Mouse (Mus musculus) neutrophil, adult 5-6 weeks (primary cell): ENCODE results near the gene Taok1. TPM values are rescaled to one million over a fixed set of nuclear protein-coding genes. Genes with fewer than 3 reads are reported as not detected.
A peak's percentile ranks its signal among the peaks of the same experiment; 100 is the strongest.
"Not testable (repeated sequence)": the region's sequence is repeated elsewhere in the genome, so short reads cannot be mapped to it uniquely, and the experiment has no call there.

Experiments used
- ATAC-seq: fragments of 151-379, 151-347 bp; 2 replicates; pipeline ENCODE4 v1.8.0; 2017; ENCODE audit warnings: mild to moderate bottlenecking, moderate TSS enrichment; ENCODE audit not compliant: insufficient number of reproducible peaks, poor library complexity, low FRiP score, severe bottlenecking; ENCODE audit errors: extremely low read depth
- total RNA-seq: library from RNA; stranded (forward); fragments of 200-1000 nt; gene quantifications from 2 replicates; pipeline ENCODE4 v1.2.3, GENCODE M21; 2017

Gene Taok1
- 84.1 and 92.2 TPM in 2 replicates for total RNA-seq

DNA sequence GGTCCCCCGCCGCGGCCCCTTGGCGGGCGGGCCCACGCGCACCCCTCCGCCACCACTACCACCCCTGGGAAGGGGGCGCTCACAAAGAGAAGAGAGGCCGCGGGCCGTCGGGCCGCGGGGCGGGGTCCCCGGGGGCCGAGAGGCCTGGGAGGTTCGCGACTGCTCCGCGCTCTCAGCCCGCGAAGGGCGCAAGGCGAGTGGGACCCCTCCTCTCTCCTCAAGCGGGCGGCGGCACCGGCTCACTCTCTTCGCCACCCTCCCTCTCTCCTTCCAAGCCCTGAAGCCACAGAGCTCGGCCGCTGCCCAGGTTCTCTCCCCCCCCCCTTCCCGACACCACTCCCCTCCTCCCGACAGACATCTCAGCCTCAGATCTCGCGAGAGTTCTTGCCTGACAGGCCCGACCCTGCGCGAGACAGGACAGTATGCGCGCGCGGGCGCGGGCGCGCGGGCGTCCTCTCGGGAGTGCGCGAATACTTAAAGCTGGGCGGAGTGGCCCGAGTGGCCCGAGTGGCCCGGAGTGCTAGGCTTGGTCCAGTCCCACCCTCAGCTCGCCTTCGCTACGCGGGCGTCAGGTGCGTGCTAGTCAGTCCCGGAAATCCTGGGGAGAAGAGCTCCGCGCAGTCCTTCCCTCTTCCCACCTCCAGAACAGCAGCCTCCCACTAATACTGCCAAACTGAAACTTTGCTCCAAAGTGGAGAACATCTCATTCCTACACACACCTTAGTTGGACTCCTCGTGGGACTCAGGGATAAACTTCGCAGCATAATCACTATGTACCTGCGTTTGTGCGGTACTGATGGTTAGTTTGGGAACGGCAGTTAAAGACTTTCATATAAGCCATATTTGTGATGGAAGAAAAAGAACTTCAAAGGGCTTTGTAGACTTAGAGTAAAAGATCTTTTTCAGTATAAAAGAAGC lies at the start of gene Taok1:
TSS of gene Taok1 (minus strand) at position 278 of the 918 bp plus-strand sequence.
- ATAC-seq = peak; percentile 96

DNA sequence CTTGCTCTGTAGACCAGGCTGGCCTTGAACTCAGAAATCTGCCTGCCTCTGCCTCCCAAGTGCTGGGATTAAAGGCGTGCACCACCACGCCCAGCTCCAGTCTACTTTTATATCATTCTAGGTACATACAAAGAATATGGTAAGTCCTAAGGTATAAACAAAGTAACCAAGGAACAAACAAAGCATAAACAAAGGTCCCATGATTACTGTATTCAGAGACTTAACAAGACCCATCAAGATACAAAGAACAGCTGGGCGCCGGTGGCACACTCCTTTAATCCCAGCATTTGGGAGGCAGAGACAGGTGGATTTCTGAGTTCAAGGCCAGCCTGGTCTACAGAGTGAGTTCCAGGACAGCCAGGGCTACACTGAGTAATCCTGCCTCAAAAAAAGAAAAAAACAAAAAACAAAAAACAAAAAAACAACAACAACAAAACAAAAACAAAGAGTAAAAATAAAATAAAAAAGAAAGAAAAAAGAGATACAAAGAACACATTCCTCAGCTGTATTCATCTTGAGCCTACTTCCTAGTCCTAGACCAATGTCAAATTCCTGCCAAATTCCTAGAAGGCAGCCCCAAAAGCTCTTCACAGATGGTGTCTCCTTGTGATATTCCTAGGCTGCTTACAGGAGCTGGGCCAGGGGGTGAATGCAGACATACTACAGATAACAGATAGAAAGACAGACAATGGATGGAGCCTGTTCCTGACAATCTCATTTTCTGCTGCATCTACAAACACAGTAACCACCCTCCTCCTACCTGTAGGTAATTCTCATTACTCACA lies 46.0 kb upstream of the Taok1 start:
- ATAC-seq = not testable (repeated sequence)

DNA sequence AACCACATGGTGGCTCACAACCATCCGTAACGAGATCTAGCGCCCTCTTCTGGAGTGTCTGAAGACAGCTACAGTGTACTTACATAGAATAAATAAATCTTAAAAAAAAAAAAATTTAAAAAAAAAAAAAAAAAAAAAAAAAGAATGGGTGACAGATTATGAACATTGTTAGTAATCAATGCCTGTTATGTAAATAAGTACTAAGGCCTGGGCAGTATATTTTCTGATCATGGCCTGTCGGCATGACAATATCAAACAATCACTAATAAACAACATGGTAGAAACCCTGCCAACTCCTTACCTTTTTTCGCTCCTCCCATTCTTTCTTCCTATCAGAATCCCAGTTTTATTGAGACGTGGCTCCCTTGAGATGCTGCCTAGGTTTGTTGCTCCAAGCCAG lies 44.9 kb upstream of the Taok1 start:
- no peak for ATAC-seq

DNA sequence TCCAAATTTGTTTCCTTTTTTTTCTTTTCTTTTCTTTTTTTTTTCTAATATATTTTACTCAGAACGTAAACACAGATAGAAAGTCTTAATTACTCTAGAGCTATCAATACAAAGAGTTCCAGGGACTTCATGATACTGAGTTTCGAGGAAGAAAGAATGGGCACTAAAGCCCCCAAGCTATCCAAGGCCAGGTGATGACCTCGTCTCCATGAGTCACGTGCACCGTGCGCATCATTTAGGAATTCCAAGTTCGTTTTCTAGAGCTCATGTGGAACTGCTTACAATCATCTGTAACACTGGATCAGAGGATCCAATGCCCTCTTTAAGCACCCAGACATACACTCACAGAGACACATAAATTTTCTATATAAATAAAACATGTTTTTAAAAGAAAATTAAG lies 41.3 kb upstream of the Taok1 start:
- no peak for ATAC-seq

DNA sequence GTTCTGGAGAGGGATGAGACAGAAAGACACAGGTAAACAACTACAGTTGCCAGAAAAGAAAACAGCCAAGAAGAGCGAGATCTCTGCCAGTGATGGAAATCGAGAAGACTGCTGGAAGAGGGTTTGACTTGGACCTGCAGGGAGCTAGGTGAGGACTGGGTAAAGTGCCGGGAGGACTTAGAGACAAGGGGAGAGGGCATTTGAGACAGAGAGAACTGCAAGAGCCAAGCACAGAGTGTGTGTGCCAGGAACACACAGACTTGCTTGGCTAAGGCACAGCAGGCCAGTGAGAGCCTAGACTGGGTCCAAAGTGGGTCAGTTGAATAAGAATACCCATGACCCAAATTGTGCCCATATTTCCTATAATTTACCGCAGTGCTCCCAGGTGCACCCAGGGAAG lies 37.9 kb upstream of the Taok1 start:
- ATAC-seq = no peak

DNA sequence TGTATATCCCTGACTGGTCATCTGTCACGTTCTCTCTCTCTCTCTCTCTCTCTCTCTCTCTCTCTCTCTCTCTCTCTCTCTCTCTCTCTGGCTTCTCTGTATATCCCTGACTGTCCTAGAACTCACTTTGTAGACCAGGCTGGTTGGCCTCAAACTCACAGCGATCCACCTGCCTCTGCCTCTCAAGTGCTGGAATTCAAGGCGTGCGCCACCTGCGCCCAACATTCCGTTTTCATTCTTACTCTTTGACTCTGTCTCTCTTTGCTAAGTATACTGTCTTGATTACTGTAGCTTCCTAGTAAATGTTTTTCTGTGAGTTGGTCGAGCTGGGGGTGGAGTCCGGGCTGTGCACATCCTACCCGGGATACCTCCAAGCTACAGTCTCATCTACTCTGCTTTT lies 33.8 kb upstream of the Taok1 start:
- no peak for ATAC-seq

DNA sequence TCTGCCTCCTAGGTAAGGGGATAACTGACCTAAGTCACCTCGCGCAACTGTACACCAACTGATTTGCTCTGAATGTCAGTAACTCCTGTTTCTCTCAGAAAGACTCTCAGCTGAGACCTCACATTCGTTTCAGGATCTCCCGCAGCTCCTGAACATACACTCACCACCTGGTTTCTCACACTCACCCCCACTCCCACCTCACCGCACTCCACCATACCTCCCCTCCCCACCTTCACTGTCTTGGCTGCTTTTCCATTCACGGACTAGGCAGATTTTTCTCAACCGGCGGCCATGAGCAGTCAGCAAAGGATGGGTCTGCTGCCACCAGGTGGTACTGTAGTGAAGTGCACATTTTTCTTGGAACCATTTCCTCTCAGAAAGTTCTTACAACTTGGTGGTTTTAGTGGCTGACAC lies 22.6 kb upstream of the Taok1 start:
- ATAC-seq = peak; percentile 87

DNA sequence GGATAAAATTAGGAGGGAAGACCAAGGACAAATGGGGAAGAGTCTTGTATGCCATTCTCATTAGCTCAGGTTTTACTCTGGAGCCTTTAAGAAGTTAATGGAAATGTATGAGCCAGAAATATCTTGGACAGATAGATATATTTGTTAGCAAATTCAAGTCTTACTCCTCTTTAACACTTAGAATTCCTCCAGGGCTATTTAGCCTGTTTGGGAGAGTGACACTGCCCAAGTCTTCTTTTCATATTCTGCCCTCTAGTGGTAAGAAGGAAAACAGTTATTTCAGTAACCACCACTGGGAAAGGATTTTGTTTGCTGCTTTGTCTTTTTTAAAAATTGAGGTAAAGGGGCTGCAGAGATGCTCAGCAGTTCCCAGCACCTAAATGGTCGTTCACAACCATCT lies 21.9 kb upstream of the Taok1 start:
- no peak; the same call in 1 of the 2 replicates for ATAC-seq

DNA sequence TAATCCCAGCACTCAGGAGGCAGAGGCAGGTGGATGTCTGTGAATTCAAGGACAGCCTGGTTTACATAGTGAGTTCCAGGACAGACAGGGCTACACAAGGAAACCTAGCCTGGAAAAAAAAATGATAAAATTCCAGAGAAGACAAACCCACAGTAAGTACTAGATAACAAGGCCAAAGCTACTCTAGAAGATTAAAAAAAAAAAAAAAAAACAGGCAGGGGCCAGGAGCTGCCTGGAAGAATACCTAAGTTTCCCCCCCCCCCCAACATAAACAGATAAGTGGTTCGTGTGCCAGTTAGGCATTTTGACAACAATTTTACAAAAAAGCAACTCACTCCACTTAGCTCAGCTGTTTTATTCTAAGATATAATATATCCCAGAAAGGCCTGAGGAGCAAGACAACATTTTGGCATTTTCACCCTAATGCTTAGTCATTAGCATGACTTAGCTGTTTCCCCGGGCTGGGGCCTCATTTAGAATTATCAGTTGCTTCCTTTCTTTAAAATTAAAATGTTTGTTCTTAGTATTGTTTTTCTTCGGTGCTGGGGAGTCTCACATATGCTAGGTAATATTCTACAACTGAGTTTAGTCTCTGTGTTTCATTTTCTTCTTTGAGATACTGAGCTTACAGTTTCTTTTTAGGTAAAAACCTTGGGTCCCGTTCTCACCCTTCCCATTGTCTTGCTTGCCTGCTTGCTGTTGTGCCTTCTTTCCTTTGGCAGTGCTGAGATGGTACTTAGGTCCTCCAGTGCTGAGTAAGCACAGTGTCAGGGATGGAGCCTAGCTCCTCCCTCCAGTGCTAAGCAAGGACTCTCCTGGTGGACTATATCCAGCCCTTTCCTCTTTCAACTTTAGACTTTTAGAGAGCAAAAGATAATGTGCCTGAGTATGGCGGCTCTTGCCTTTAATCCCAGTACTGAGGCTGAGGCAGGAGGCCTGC lies 19.3 kb upstream of the Taok1 start:
- ATAC-seq = no peak

DNA sequence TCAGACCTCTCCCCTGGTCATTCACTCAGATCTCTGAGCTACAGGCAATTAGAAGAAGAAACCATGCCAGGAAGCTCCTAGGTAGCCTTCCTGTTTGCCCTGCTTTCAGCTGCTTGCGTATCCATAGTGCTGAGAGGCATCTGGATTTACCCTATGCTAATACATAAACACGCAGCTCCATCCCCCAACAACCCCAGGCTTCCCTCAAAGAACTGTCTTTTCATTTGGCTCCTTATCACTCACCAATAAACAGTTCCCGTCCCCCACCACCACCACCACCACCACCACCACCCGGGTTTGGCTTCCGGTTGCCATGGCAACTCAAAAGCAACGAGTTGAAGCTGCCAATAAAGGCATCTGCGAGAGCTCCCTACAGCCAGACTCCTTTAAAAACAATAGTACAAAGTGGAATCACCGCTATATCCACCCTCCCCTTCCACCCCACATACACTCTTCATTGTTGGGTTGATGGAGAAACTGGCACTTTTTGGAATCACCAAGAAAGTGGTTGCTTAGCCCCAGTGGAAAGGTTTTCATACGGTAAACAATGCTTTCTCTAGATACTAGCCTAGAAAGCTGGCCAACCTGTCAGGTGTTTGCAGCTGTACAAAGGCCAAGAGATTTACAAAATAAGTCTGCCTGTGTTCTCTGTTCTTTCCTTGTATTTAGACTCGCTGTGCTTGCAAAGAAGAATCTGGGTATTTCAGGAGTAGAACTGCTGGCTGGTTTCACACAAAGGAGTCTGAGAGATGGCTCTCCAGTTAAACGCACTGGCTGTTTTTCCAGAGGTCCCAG lies 17.6 kb upstream of the Taok1 start:
- ATAC-seq = no peak

DNA sequence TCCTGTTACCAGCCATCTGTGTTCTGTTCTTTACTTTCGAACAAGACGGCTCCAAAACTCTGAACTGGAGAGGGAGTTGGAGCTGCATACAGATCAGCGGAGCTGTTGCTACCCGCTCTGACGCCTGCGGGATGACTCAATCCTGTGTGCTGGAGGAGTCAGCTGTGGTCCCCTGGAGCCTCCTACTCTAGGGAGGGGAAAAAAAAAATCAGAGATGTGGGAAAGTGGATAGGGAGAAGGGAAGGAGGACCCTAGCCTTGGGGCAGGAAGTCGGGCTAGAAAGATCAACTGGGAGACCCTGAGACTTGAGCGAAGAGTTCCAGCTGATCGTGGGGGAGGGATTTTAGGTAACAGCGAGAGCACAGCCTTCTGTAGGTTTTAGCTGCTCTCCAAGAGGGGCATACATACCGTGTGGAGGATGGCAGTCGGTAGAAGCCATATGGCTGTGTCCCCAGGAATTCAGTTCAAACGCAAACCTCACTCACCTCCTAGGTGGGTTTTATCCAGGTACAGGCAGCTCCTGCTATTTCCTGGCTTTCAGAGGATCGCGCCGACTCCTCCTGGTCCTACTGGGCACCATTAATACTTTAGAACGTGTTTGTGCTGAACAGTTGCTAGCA lies 16.9 kb upstream of the Taok1 start:
- ATAC-seq = 0 out of 2 replicates have a peak, but pooled peaks have one; percentile 5

DNA sequence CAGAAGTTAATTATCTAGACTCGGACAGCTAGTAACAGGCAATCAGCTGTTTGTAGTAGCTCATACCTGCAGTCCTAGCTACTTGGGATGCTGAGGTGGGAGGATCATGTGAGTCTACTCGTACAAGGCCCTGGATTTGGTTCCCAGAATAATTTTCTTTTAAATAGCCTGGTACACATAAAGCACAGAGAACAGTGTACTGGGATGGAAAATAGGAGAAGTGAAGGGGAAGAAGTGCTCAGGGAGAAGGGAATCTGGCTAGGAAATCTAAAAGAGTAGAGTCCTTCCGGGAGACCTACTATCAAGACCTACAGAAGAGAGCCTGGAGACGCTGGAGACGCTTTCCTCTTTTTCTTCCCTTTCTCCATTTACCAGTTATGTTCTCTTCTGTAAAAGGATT lies 16.4 kb upstream of the Taok1 start:
- ATAC-seq = no peak

DNA sequence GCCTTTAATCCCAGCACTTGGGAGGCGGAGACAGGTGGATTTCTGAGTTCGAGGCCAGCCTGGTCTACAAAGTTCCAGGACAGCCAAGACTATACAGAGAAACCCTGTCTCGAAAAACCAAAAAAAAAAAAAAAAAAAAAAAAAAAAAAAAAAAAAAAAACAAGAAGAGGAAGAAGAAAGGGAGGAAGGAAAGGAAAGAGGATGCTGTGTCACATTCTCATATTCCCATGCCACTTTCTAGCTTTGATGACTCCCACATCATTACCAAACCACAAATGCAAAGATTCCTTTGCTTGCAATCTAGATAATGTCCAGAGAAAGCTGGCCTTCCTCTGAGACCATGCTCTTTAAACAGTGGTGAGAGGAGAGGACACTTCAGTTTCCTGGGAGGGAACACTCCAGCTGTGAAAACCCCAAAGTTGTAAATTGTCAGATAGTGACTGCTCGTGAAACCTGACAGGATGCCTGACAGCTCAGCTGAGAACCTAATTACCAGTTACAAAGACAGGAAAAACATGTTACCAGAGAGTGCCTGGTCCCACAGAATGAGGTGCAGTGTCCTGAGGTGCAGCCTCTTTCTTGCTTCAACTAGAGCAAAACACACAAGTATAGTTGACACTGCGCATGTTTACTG lies 14.4 kb upstream of the Taok1 start:
- ATAC-seq = no peak

DNA sequence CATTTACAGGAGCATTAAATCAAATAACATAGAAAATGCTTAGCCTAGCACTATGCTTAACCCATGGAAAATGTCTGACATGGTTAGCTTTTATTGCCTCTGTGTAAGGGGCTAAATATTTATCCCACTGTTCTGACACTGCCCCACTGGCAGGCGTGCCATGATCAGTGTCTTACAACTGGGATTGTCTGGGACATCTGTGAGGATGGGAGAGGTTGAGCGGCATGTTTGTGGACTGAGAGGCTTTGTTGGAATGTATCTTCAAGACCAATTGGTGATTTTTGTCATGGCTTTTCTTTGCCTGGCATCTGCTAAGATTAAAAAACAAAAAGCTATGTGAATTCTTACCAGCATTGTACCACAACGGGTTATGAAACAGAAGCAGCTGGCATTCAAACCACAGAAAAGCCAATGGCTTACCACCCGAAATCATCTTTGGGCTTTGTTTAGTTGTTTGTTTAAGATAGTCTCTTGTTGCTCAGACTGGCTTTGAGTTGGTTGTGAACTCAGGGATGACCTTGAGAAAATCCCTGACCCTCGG lies 7.5 kb upstream of the Taok1 start:
- ATAC-seq = no peak

DNA sequence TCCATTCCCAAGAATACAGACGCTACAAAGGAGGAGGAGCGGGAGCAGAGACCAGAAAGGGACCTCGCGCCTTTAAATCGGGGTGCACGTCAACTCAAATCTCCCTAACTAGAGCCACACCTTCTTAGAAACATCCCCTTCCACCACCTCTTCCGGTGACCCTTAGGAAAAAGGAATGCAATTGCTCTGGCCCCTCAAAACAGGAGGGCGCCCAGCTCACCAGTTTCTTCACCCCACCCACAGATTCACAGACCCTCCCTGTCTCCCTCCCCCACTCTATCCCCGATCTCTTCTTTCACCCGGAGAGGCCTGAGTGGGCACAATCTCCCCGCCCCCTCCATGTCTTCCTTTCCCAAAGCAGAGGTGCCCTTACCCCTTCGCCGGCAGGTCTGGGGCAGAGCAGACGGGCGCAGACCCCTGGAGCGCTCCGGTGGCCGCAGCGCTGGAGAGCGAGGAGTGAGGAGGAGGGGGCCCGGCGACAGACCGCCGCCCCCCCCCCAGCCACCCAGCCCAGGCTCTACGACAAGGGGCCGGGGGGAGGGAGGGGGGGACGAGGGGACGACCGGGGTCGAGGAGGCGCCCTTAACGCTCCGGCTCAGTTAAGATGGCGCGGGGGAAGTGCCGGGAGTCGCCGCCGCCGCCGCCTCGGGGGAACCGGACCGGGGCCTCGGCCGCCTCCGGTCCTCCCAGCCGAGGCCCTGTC lies 629 bp downstream of the Taok1 start:
- 0 out of 2 replicates have a peak, but pooled peaks have one; percentile 11 for ATAC-seq

DNA sequence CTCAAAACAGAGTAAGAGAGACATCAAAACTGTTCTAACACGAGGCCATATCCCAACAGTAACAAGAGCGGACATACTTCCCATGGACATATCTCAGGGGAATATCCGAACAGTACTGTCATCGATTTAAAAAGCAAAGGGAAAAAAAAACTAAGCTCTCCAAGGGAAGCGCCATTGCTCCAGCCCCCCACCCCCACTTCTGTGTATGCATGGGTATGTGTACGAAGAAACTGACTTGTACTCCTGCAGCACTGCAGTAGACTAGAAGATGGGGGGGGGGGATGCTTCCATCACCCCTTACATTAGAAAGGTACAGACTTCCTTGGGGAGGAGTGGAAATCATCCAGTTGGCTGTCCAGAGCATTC lies 1.2 kb downstream of the Taok1 start:
- no peak for ATAC-seq

DNA sequence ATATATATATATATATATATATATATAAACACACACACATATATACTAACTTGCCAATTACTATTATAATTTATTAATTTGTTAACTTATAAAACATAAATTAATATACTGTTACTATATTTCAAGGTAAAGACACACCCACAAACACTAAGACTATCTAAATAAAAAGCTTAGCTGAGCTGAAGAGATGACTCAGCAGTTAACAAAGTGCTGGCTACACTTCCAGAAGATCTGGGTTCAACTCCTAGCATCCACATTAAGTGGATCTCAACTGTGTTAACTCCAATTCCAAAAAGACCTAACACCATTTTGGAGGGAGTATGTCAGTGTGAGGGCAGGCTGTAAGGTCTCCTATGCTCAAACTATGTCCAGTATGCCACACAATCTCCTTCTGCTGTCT lies 10.3 kb downstream of the Taok1 start:
- no peak for ATAC-seq
